Mouse (Mus musculus) cerebellum, adult 2 months (tissue): ENCODE measurements around the gene Nr2f6.

Experiments used
- CTCF ChIP-seq: fragments of 200-500 bp; IDR thresholded peaks from 2 replicates; pipeline ENCODE4 v1.5.1; 2011; ENCODE audit warnings: low read depth, mild to moderate bottlenecking, control low read depth, low read length, moderate library complexity, borderline replicate concordance; ENCODE audit not compliant: insufficient read depth
- POLR2A ChIP-seq: fragments of 200-500 bp; IDR thresholded peaks from 2 replicates; pipeline ENCODE4 v1.6.1; 2011; ENCODE audit warnings: low read length, control low read depth, borderline replicate concordance; ENCODE audit not compliant: insufficient read depth

- no peak for TF ChIP-seq POLR2A
- no peak for TF ChIP-seq CTCF
Observed at GRCm38 (mm10) chr8:71368366-71368765, 13.4 kb downstream of the Nr2f6 start.
